Mouse (Mus musculus) lung, adult 2 months (tissue): ENCODE data around the gene 4930412O13Rik. TPM values are rescaled to one million over a fixed set of nuclear protein-coding genes. Genes with fewer than 3 reads are reported as not detected.

Source experiments
- DNase-seq: peaks from one replicate; pipeline ENCODE4 v3.0.0; 2022
- H3K4me1 ChIP-seq: fragments of 200-500 bp; 2 replicates; pipeline ENCODE4 v1.6.1; 2011; ENCODE audit warnings: low read length; ENCODE audit not compliant: control insufficient read depth, insufficient read depth
- H3K4me3 ChIP-seq: fragments of 200-500 bp; replicated peaks from 2 replicates; pipeline ENCODE3; 2011; ENCODE audit warnings: low read depth, mild to moderate bottlenecking, control low read depth, low read length; ENCODE audit errors: extremely low read depth
- CTCF ChIP-seq: fragments of 200-500 bp; IDR thresholded peaks from 2 replicates; pipeline ENCODE4 v1.5.1; 2011; ENCODE audit warnings: mild to moderate bottlenecking, low read length, control low read depth; ENCODE audit not compliant: insufficient read depth
- POLR2A ChIP-seq: fragments of 200-500 bp; IDR thresholded peaks from 2 replicates; pipeline ENCODE4 v1.6.1; 2011; ENCODE audit warnings: low read depth, mild to moderate bottlenecking, control low read depth, low read length, borderline replicate concordance; ENCODE audit errors: extremely low read depth
- WGBS: fragments of 180-500 bp; shearing (Covaris S2); methylation state at CpG from one replicate; pipeline ENCODE4 v1.1.7; 2018; 5-methylcytosine and 5-hydroxymethylcytosine counted together
- polyA plus RNA-seq: library from polyadenylated mRNA; depleted of rRNA; stranded (reverse); fragments of >200 nt; gene quantifications from 2 replicates; pipeline ENCODE4 v1.2.3, GENCODE M21; 2012

Gene 4930412O13Rik
- polyA plus RNA-seq, 1 experiment, result not detected

DNA sequence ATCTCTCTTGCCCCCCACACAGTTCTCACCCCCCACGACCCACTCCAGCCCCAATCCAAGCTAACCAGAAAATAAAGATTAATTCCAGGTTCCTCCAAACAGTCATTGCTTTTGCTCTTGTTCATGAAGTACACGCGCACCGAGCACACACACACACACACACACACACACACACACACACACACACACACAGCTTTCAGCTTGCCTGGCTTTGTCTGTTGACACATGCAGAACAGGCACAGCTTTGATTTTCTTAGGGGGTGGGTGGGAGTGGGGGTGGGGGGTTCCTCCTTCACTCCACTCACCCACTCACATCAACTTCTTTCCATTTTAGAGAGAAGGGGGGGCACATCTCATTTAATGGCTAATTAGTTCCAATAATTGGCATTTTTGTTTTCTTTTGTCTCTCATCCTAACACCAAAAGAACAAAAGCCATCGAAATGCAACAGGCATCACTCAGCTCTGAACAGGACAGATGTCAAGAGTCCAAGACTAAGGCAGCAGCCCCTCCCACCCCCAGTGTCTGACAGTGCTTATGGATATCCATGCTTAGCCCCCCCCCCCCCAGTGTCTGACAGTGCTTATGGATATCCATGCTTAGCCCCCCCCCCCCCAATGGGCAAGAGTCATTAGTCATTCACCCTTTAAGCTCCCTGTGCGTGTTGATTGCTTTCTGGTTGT lies 12.4 kb downstream of the 4930412O13Rik start:
- no peak for DNase-seq
- H3K4me3 ChIP-seq, result no peak overlapping the region
- WGBS, result 4% methylated on average over 6 of the region's 6 CpGs
- H3K4me1 ChIP-seq, result peaks cover 3% of the 10 kb centered on the region; the same call in 1 of the 2 replicates
- no peak for TF ChIP-seq CTCF
- no peak for TF ChIP-seq POLR2A

DNA sequence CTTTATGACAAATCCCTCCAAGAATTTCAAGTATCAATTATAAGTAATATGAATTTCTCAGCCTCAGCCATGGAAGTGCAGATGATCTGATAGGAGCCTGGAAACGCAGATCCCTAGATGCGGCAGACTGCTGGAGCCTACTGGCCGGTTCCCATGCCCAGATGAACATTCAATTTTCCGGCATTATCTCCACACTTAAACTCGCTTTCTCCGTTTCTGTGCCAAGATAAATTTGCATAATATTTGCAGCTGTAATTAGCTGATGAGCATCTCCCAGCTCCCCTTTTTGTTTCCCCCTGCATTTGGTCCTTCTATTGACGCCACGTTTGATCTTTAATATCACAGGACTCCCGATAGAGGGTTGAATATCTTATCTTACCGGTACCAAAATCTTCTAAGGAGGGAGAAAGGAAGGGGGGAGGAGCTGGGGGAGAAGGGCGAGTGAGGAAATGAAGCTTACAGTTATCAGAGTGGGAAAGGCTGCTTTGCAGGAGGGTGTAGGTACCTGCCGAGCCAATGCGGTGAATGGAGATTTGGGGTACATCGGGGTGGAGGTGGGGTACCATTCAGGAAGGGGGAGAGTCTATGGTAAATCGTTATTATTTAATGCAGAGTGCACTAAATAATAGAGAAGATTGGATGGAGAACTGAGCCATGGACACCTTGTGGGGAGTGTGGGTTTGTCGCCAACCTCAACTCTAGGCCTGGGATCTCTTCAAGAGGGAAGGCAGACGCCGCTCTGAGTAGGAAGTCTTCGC lies 14.0 kb downstream of the 4930412O13Rik start:
- DNase-seq, result no peak
- Histone ChIP-seq H3K4me3 (no peak overlapping the region), H3K4me1 (no peaks in the 10 kb centered on the region)
- TF ChIP-seq POLR2A (no peak), CTCF (no peak)
- 8% methylated on average over 19 of the region's 19 CpGs for WGBS

GRCm38 (mm10) chr2:9896097-9896770 lies 15.2 kb downstream of the 4930412O13Rik start:
- no peak for DNase-seq
- Histone ChIP-seq H3K4me1 (no peaks in the 10 kb centered on the region), H3K4me3 (no peak overlapping the region)
- 6% methylated on average over 22 of the region's 22 CpGs for WGBS
- TF ChIP-seq POLR2A (no peak), CTCF (no peak)

DNA sequence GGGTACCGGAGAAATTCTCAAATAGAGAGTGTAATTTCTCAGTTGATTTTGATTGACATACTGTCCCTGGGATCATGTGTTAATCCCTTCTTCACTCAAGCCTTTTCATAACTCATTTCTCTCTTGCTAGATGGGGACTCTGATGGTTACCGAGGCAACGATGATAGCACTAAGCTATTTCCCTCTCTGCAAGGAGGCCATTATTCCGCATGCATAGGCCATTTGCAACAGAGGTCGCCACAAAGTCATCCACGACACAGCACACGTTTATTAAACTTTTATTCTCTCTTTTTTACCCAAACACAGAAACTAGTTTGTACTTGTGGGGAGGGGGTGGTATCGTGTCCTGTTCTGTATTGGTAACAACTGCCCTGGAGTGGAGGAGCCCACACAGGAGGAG lies 16.8 kb downstream of the 4930412O13Rik start:
- DNase-seq, result no peak
- 31% methylated on average over 8 of the region's 8 CpGs for WGBS
- no peaks in the 10 kb centered on the region for H3K4me1 ChIP-seq
- no peak overlapping the region for H3K4me3 ChIP-seq
- TF ChIP-seq POLR2A (no peak), CTCF (no peak)

DNA sequence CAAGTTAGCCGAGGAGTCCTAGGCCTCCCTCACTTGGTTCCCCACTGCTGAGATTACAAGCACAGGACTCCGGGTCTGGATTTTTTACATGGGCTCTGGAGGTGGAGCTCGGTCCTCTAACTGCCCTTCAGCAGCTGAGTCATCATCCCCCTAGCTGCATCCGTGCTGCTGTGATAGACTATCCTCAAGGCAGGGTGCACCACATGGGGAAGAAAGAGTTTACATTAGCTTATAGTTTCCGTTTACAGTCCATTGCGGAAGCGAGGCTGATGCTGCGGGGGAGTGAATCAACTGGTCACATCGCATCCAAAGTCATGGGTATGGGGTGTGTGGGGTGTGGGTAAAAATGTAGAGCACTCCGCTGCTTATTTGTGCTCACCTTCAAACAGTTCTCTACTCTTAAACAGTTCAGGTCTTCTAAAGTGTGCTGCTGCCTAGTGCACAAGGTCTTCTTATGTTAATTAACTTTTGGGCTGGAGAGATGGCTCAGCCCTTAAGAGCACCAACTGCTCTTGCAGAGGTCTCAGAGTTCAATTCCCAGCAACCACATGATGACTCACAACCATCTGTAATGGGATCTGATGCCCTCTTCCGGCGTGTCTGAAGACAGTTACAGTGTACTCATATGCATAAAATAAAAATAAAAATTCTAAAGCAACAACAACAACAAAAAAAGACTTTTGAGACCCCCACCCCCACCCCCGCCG lies 23.0 kb downstream of the 4930412O13Rik start:
- no peak for DNase-seq
- 51% methylated on average over 14 of the region's 14 CpGs for WGBS
- Histone ChIP-seq H3K4me3 (no peak overlapping the region), H3K4me1 (no peaks in the 10 kb centered on the region; the same call in 1 of the 2 replicates)
- TF ChIP-seq POLR2A, result no peak
- no peak for TF ChIP-seq CTCF

GRCm38 (mm10) chr2:9905995-9906394 lies 24.9 kb downstream of the 4930412O13Rik start:
- Histone ChIP-seq H3K4me1 (no peaks in the 10 kb centered on the region; the same call in 1 of the 2 replicates), H3K4me3 (no peak overlapping the region)
- DNase-seq, result no peak
- TF ChIP-seq CTCF, result no peak
- no peak for TF ChIP-seq POLR2A
- 9% methylated on average over 11 of the region's 11 CpGs for WGBS

- TF ChIP-seq POLR2A (no peak), CTCF (no peak)
- Histone ChIP-seq H3K4me1 (no peaks in the 10 kb centered on the region), H3K4me3 (no peak overlapping the region)
- no peak for DNase-seq
- WGBS, result 90% methylated on average over 9 of the region's 9 CpGs
These were observed 36.5 kb downstream of the 4930412O13Rik start for GRCm38 (mm10) chr2:9917602-9918001.

DNA sequence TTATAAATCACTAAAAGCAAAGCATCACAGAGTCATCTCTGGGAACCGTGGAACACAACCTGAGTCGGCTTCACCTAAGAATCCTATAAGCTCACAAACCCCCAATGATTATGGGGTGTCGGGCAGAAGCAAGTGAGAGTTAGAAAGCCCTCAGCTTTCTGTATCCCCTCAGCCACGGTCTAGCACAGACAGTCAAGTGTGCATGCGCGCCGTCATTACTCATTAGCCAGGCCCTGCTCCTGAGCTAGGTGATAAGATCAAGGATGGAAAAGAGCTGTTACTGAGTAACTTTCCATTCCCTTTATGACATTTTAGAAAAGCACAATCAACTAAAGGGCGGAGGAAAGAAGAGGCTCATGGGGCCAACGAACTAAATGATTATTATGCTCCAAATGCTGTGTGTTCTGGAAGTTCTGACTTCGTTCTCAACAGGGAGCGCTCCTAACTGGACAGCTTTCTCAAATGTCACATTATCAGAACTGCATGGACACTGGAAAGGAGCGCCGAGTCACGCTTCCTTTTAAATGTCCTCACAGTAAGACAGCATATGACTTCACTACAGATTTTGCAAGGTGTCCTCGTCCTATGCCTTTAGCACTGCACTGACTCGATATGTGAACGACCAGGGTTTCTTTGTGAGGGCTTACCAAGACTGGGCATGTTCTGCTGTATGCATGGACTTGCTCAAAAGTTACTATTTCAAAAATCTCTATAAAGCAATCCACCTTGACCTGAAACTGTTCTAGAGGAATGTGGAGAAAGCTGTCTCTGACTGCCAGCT lies 37.8 kb downstream of the 4930412O13Rik start:
- no peaks in the 10 kb centered on the region for H3K4me1 ChIP-seq
- no peak overlapping the region for H3K4me3 ChIP-seq
- no peak for DNase-seq
- TF ChIP-seq CTCF, result no peak
- no peak for TF ChIP-seq POLR2A
- 73% methylated on average over 17 of the region's 17 CpGs for WGBS

GRCm38 (mm10) chr2:9926194-9926904 lies 45.3 kb downstream of the 4930412O13Rik start:
- 41% methylated on average over 7 of the region's 7 CpGs for WGBS
- TF ChIP-seq POLR2A (no peak), CTCF (no peak)
- Histone ChIP-seq H3K4me3 (no peak overlapping the region), H3K4me1 (no peaks in the 10 kb centered on the region)
- no peak for DNase-seq
